Mouse (Mus musculus): ENCODE data around the gene Map2k3.

DNA sequence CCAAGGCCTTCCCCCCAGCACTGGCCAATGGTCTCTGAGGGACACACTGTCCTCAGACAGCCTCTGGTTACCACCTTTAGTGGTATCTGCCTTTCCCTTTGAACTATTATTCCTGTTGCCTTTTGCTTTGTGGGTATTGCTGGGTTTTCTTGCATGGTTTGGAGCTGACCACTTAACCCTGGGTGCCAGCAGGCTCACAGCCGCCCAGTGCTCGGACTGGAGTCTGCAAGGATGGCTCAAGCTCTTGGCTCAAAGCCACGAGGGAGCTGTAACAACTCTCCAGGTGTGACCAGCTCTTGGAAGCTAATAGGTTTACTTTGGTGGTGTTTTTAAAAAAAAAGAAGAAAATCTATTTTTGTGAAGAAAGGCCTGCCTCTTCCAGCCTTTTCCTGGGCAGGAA, 20.5 kb downstream of the Map2k3 start:
- TF ChIP-seq MYOG (IDR thresholded peaks at IDR 0.05; ENCODE audit: control insufficient read depth, extremely low read depth, insufficient read length) (no peak), CTCF (IDR thresholded peaks at IDR 0.05; ENCODE audit: control insufficient read depth, insufficient read depth, insufficient read length) (no peak)
